Mouse (Mus musculus) heart, embryonic 14.5 days (tissue): ENCODE measurements around the gene Tgoln1. TPM values are rescaled to one million over a fixed set of nuclear protein-coding genes. Genes with fewer than 3 reads are reported as not detected.

Experiments used
- ATAC-seq: fragments of 200-750 bp; cut with Nextera tagmentation; 2 replicates; pipeline ENCODE4 v1.8.0; 2017; ENCODE audit warnings: low read depth, moderate TSS enrichment; ENCODE audit not compliant: insufficient number of reproducible peaks, insufficient read depth, low FRiP score
- H3K27ac ChIP-seq, 2 experiments: fragments of 200-500 bp in 1 of 2; fragments of 300-500 bp in 1 of 2; sonication (generic) in 1 of 2; replicated peaks in 1 of 2; 2 replicates each; pipeline ENCODE4 v1.5.1; 2012 to 2014; ENCODE audit warnings: low read depth in 2 of 2, low read length in 2 of 2, control low read depth in 1 of 2, mild to moderate bottlenecking in 1 of 2, mixed read lengths in 1 of 2; ENCODE audit not compliant: control insufficient read depth in 1 of 2, insufficient read depth in 1 of 2
- H3K27me3 ChIP-seq: fragments of 300-500 bp; sonication (generic); 2 replicates; pipeline ENCODE4 v1.6.1; 2014; ENCODE audit warnings: mild to moderate bottlenecking, low read length, control low read depth; ENCODE audit not compliant: control insufficient read depth, insufficient read depth
- H3K36me3 ChIP-seq: fragments of 300-500 bp; sonication (generic); 2 replicates; pipeline ENCODE4 v1.6.1; 2014; ENCODE audit warnings: mild to moderate bottlenecking, control low read depth, low read length, mixed read lengths; ENCODE audit not compliant: control insufficient read depth, insufficient read depth
- H3K4me1 ChIP-seq, 2 experiments: fragments of 200-500 bp in 1 of 2; fragments of 300-500 bp in 1 of 2; sonication (generic) in 1 of 2; 2 replicates each; pipeline ENCODE4 v1.6.1; 2012 to 2014; ENCODE audit warnings: low read length in 2 of 2, control low read depth in 1 of 2, mixed read lengths in 1 of 2; ENCODE audit not compliant: control insufficient read depth in 2 of 2, insufficient read depth in 2 of 2
- H3K4me2 ChIP-seq: fragments of 300-500 bp; sonication (generic); 2 replicates; pipeline ENCODE4 v1.6.1; 2014; ENCODE audit warnings: mild to moderate bottlenecking, low read length
- H3K4me3 ChIP-seq, 2 experiments: fragments of 200-500 bp in 1 of 2; fragments of 300-500 bp in 1 of 2; sonication (generic) in 1 of 2; 2 replicates each; pipeline ENCODE4 v1.5.1; 2012 to 2014; ENCODE audit warnings: low read length in 2 of 2, mild to moderate bottlenecking in 2 of 2, control low read depth in 1 of 2, low read depth in 1 of 2, moderate library complexity in 1 of 2; ENCODE audit not compliant: control insufficient read depth in 1 of 2, insufficient read depth in 1 of 2
- H3K9ac ChIP-seq: fragments of 300-500 bp; sonication (generic); 2 replicates; pipeline ENCODE4 v1.6.1; 2014; ENCODE audit warnings: mild to moderate bottlenecking, low read length
- H3K9me3 ChIP-seq: fragments of 300-500 bp; sonication (generic); 2 replicates; pipeline ENCODE4 v1.6.1; 2016; ENCODE audit warnings: low read length, control low read depth; ENCODE audit not compliant: control insufficient read depth
- WGBS: fragments of 180-500 bp; shearing (Covaris S2); extraction: QIAGEN DNeasy Blood & Tissue Kit; methylation state at CpG from one replicate; pipeline ENCODE4 v1.1.7; 2014; 5-methylcytosine and 5-hydroxymethylcytosine counted together
- polyA plus RNA-seq: library from polyadenylated mRNA; unstranded; fragments of >200 nt; fragmentation: Nextera tagmentation; extraction: Ambion mirVana; gene quantifications from 2 replicates; pipeline ENCODE4 v1.2.1, GENCODE M21; 2014

Tgoln1 gene
- polyA plus RNA-seq, 1 experiment from 2014 or later = 27.9 TPM

DNA sequence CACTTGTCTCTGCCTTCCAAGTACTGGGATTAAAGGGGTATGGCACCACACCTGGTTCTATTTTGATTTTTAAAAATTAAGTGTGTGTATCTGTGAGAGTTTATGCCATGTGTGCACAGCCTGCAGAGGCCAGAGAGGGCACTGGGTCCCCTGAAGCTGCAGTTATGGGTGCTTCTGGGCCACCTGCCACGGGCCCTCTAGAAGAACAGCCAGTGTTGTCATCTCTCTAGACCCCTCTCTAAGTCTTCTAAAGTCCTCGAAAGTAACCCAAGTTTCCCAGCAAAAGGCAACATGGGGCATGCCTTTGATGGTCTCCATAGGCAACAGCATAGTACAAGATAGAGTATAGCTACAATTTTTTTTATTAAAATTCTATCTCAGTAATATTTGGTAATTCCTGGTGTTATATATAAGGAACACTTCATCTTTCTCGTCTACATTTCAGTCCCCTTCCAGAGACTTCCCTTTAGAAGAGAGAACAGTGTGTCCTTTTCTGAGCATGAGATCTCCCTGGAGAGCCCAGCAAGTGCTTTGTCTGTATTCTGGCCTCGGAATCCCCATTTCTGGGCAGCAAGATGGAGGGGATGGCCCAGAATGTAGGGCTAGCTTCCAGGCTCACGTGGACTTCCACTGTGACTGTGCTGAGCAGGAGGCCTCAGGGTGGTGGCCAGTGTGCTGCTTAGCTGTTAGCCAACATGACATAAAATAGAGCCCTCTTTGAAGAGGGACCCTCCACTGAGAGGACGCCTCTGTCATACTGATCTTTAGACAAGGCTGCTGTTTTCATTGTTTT lies 23.6 kb downstream of the Tgoln1 start:
- Histone ChIP-seq H3K4me2 (no peak overlapping the region), H3K4me1 (peaks cover 6 to 9% of the 10 kb centered on the region in 2 experiments), H3K9ac (no peak overlapping the region), H3K36me3 (peaks cover 3% of the 10 kb centered on the region; the same call in 1 of the 2 replicates), H3K4me3 (no peak overlapping the region), H3K9me3 (no peaks in the 10 kb centered on the region), H3K27me3 (no peaks in the 10 kb centered on the region), H3K27ac (no peak overlapping the region)
- no peak for ATAC-seq
- WGBS = 70% methylated on average over 6 of the region's 6 CpGs

DNA sequence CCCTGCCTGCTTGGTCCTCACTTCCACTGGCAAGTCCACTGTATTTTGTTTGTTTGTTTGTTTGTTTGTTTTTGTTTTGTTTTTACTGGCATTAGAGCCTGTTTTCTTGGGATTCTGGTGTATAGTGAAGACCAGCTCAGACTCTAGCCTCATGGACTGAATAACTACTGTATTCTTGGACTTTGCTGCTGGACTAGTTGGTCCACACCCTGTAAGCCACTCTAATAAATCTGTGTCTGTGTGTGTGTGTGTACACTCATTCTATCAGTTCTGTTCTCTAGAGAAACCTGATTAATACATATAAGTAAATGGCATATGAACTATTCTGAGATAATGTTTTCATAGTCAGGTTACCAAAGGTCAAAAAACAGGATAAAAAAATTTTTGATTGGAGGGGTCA lies 26.7 kb downstream of the Tgoln1 start:
- Histone ChIP-seq H3K27me3 (no peaks in the 10 kb centered on the region), H3K9ac (no peak overlapping the region), H3K4me2 (no peak overlapping the region), H3K9me3 (no peaks in the 10 kb centered on the region), H3K4me1 (no peaks in the 10 kb centered on the region; a peak in 1 of 4 replicates), H3K27ac (no peak overlapping the region), H3K36me3 (peaks cover 17% of the 10 kb centered on the region; the same call in 1 of the 2 replicates), H3K4me3 (no peak overlapping the region)
- no peak for ATAC-seq

DNA sequence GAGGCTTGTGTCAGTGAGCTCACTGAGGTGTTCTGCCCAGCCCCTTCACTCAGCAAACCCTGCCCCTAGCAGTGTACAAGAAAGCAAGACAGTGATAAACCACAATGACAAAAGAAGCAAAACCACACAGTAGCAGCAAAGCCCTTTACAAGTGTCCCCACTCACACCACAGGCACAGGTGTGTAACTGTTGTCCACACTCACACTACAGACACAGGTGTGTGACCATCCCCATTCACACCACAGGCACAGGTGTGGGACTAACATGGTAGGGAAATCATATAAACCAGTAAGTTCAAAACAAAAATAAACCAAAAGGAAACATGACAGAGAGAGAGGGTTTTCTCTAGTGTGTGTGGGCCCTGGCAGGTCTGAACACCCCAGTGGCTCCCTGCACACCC lies 28.5 kb downstream of the Tgoln1 start:
- no peak for ATAC-seq
- H3K9ac ChIP-seq = no peak overlapping the region
- H3K9me3 ChIP-seq = no peaks in the 10 kb centered on the region

DNA sequence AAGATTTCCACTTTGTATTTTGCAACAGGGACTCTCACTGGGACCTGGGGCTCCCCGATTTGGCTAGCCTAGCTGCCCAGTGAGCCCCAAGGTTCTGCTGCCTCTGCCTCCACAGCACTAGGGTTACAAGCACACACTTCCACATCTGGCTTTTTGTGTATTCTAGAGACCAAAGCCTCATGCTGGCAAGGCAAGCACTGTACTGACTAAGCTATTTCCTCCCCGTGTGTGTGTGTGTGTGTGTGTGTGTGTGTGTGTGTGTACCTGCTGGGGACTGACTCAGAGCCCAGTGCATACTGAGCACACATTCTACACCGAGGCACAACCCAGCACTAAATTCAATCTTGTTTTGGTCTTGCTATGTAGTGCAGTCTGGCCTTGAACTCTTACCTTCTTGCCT lies 30.1 kb downstream of the Tgoln1 start:
- no peaks in the 10 kb centered on the region; a peak in 1 of 4 replicates for H3K4me1 ChIP-seq
- H3K27ac ChIP-seq = no peak overlapping the region
- no peak overlapping the region for H3K9ac ChIP-seq
- WGBS = 84% methylated on average over 3 of the region's 3 CpGs
- no peak for ATAC-seq
- no peak overlapping the region for H3K4me2 ChIP-seq
- no peaks in the 10 kb centered on the region for H3K27me3 ChIP-seq
- no peak overlapping the region for H3K4me3 ChIP-seq
- 0 out of 2 replicates have a peak, but pooled peaks cover 17% of the 10 kb centered on the region for H3K36me3 ChIP-seq
- no peaks in the 10 kb centered on the region for H3K9me3 ChIP-seq

More for the DNA sequence above, 28.5 kb downstream of the Tgoln1 start:
- Histone ChIP-seq H3K27ac (no peak overlapping the region), H3K27me3 (no peaks in the 10 kb centered on the region), H3K4me3 (no peak overlapping the region), H3K4me2 (no peak overlapping the region), H3K36me3 (peaks cover 17% of the 10 kb centered on the region; the same call in 1 of the 2 replicates), H3K4me1 (no peaks in the 10 kb centered on the region; a peak in 1 of 4 replicates)

DNA sequence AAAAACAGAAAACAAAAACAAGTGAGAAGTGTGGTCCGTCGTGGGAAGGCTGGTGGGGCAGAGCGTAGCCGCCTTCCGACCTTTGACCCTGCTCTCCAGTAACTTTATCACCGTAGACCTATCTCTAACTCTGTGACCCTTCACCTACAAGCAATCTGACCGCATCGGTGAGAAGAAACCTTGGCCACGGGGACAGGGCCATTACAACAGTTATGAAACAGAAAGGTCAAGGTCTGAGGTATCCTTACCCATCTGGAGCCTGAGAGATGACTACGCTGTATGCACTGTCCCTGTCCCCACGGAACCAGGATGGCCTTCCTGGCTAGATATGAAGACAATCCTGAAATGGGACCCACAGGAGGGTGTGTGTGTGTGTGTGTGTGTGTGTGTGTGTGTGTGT lies 32.6 kb downstream of the Tgoln1 start:
- no peak for ATAC-seq
- H3K27ac ChIP-seq = no peak overlapping the region
- 78% methylated on average over 11 of the region's 11 CpGs for WGBS
- H3K27me3 ChIP-seq = no peaks in the 10 kb centered on the region
- no peak overlapping the region for H3K4me2 ChIP-seq
- no peak overlapping the region for H3K9ac ChIP-seq
- H3K4me1 ChIP-seq = no peaks in the 10 kb centered on the region
- peaks cover 29% of the 10 kb centered on the region; the same call in 1 of the 2 replicates for H3K36me3 ChIP-seq
- no peak overlapping the region for H3K4me3 ChIP-seq
- no peaks in the 10 kb centered on the region for H3K9me3 ChIP-seq

DNA sequence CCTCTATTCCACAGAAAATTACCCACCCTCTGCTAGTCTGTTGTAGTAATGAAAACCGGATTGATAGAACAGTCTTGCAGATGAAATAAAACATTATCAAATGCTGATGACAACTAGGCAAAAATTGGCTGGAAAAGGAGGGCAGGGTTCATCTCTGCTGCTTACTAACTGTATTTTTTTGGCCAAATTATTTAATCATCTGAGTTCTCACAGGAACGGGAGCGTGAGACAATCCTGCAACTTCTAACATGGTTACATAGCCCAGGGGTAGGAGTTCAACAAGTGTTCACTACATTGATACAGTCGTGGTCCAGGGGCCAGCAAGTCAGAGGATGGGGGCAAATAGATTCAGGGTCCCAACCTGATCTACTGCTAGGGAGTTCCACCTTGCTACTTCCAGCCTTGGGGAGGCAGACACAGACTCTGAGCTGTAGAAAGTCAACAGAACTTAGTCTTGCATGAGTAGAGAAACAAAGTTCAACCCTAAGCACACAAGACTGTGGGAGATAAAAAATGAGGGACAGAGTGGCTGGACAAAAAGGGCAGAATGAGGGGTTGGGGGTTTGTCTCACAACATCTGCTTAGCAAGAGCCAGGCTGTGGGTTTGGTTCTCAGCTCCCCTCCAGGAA lies 33.5 kb downstream of the Tgoln1 start:
- no peak overlapping the region for H3K4me3 ChIP-seq
- no peaks in the 10 kb centered on the region for H3K9me3 ChIP-seq
- H3K27me3 ChIP-seq = no peaks in the 10 kb centered on the region
- no peaks in the 10 kb centered on the region for H3K4me1 ChIP-seq
- no peak for ATAC-seq
- peaks cover 33% of the 10 kb centered on the region; the same call in 1 of the 2 replicates for H3K36me3 ChIP-seq
- no peak overlapping the region for H3K4me2 ChIP-seq
- no peak overlapping the region for H3K27ac ChIP-seq
- WGBS = 77% methylated on average over 4 of the region's 4 CpGs
- no peak overlapping the region for H3K9ac ChIP-seq

DNA sequence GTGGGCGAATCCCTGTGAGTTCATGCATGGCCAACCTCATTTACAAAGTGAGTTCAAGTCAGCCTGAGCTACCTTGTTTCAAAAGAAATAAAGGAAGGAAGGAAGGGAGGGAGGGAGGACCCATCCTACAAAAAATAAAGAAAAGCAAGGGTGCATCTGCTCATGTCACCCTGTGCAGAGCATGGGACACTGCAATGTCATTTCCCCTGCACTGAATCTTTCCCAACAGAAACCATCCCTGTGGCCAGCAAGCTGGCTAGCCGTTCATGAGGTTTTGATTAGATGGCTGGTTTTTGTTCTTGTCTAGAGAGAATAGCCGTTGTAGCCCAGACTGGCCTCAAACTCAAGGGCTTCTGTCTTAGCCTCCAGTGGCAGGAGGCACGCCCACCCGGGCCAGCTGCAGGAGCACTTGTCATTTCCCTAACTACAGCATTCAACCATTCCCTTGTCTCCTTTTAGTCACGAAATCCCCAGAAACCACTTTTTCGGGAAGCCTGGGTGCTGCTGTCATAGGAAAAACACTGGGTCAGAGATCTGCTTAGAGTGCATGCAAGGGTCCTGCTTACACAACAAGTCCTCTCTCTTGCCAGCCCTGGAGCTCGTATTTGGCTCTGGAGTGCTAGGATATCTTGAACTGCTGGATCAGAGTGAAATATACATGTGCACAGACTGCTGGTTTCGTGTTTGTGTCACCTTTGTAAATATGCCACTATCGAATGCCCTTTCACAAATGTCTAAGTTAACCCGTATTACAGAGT lies 35.0 kb downstream of the Tgoln1 start:
- Histone ChIP-seq H3K4me2 (no peak overlapping the region), H3K36me3 (peaks cover 23% of the 10 kb centered on the region; the same call in 1 of the 2 replicates), H3K9ac (no peak overlapping the region), H3K27me3 (no peaks in the 10 kb centered on the region), H3K4me3 (no peak overlapping the region), H3K9me3 (no peaks in the 10 kb centered on the region), H3K4me1 (no peaks in the 10 kb centered on the region), H3K27ac (no peak overlapping the region)
- WGBS = 77% methylated on average over 11 of the region's 11 CpGs
- ATAC-seq = no peak
